Mouse (Mus musculus) ES-E14 (cell line): Measurements from ENCODE around the gene Asah2.

Experiments
- MAFK ChIP-seq: IDR thresholded peaks from 2 replicates; pipeline ENCODE4 v1.6.1; 2014; ENCODE audit warnings: mild to moderate bottlenecking, low read depth, low read length, inconsistent platforms; ENCODE audit not compliant: insufficient read depth
- ZC3H11A ChIP-seq: IDR thresholded peaks from 2 replicates; pipeline ENCODE4 v1.6.1; 2012; ENCODE audit warnings: low read depth, mild to moderate bottlenecking, inconsistent platforms, low read length, borderline replicate concordance
- ZNF384 ChIP-seq: IDR thresholded peaks from 2 replicates; pipeline ENCODE4 v1.6.1; 2012; ENCODE audit warnings: low read depth, low read length, inconsistent platforms

DNA sequence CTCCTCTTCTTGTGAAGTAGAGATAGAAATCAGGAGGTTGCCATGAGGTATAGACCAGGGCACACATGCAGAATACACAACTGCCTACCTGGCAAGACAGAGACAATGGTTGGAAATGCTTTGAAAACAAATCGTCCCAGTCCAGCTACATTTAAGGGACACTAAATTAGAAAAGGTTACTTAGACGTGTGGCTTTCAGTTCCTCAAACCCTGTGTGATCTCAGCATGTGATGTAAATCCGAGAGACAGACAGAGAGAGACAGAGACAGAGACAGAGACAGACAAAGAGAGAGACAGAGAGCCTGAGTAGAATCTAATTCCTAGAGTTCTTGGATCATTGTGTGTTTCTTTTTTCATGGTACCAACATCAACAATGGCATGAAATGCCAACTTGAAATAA lies 136.6 kb downstream of the Asah2 start:
- TF ChIP-seq MAFK: no peak
- TF ChIP-seq ZNF384: no peak
- TF ChIP-seq ZC3H11A: no peak
